Mouse (Mus musculus) urinary bladder, adult 2 months (tissue): ENCODE results near the gene Slc5a12. TPM values are rescaled to one million over a fixed set of nuclear protein-coding genes. Genes with fewer than 3 reads are reported as not detected.

Experiments
- DNase-seq: peaks from one replicate; pipeline ENCODE4 v3.0.0; 2022; ENCODE audit warnings: low spot score
- polyA plus RNA-seq: library from polyadenylated mRNA; depleted of rRNA; stranded (reverse); fragments of >200 nt; gene quantifications from 2 replicates; pipeline ENCODE4 v1.2.3, GENCODE M21; 2012; rRNA removed

Gene Slc5a12
- not detected in 2 replicates for polyA plus RNA-seq

- no peak for DNase-seq
These were observed at the start of gene Slc5a12 for GRCm38 (mm10) chr2:110596932-110597331. Gene Slc5a12, plus strand, starts transcription at chr2:110597298.

DNA sequence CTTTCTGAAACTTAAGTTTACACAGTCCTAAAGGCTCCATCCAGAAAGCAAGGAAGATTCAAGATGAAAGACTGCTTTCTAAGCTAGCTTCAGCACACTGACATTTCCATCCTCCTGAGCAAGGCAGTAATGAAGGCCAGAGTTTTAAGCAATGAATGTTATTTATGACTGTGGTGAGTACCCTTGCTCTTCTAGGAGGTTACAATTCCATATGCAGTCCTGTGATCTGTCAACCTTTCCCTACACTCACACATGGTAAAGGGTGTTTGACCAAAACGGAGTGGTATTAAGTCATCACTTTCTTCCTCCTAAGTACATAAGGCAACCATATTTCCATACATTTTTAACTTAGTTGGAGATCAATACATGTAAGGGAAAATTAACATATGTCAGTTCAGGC is 41.0 kb upstream of the Slc5a12 start:
- no peak for DNase-seq

GRCm38 (mm10) chr2:110562621-110563020 is 34.5 kb upstream of the Slc5a12 start:
- DNase-seq = no peak

DNA sequence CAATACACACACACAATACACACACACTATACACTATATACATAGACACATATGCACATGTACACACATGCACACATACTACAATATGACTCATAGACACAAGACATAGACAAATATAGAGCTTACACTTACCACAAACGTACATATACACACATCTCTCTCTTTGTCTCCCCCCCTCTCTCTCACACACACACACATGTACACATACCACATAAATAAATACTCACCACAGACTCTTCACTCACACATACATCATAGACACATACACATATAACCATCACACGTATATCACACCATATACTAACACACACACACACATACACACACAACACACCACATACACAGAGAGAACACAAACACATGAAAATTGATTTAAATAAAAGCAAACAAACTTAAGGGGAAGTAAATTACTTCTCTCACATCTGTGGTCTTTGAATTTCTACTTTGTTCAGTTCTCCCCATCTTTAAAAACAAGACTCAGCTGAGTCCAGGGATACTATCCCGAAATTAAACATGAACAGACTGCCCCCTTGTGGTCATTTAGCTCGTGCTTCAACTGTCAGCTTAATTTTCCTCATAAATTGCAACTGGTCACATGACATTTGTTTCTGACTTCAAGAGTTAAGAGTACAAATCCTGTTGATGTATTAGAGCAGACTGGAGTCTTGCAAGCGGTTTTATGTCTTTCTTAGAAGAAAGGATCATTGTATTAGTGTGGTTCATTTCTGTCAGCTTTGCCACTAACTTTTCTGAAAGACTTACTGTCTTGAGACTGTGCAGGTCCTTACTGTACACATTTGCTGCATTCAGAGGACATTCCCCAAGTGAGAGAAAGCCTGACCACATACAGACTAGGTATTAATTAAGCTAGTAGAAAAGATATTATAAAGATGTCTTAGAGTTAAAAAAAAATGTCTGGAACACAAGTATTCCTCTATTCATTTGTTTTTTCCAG is 32.1 kb upstream of the Slc5a12 start:
- DNase-seq = no peak

GRCm38 (mm10) chr2:110586692-110587091 is 10.4 kb upstream of the Slc5a12 start:
- DNase-seq = no peak

DNA sequence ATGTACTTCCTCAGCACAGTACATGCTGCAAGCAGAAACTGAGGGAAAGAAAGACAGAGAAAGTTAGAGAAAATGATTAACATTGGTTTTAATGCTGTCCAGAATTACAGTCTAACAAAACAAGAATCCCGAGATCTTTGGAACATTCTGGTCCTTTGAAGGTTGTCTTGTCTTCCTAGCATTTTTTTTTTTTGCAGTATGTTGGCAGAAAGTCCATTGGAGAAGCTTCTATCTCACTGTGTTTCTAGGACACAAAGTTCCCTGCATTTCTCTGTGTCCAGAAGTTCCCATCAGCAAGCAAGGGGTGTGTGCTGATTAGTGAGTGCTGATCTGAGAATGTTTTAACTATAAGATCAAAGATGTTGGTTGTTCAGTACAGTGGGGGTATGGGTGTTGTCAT is 7.1 kb upstream of the Slc5a12 start:
- DNase-seq = no peak

- DNase-seq = no peak
These were observed 4.8 kb upstream of the Slc5a12 start for GRCm38 (mm10) chr2:110592276-110592675.

DNA sequence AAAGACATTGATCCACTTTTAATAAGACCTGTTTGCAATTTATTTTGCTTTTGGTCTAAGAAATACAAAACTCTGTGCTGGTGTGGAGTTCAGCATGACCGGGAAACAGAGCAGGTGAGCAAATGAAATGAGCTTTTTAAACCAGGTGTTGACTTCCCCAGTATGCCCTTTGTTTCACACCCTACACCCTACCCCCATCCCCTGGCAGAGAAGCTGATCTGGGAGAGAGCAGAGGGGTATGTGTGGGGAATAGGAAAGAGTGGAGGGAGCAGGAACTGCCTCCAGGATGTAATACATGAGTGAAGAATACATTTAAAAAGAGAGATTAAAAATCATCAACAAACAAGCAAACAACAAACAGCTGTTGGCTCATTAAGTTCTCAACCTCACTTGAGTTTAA is 47.3 kb downstream of the Slc5a12 start:
- no peak for DNase-seq

GRCm38 (mm10) chr2:110644846-110645245 is 47.7 kb downstream of the Slc5a12 start:
- no peak for DNase-seq

GRCm38 (mm10) chr2:110663329-110663728 is 66.2 kb downstream of the Slc5a12 start:
- no peak for DNase-seq

DNA sequence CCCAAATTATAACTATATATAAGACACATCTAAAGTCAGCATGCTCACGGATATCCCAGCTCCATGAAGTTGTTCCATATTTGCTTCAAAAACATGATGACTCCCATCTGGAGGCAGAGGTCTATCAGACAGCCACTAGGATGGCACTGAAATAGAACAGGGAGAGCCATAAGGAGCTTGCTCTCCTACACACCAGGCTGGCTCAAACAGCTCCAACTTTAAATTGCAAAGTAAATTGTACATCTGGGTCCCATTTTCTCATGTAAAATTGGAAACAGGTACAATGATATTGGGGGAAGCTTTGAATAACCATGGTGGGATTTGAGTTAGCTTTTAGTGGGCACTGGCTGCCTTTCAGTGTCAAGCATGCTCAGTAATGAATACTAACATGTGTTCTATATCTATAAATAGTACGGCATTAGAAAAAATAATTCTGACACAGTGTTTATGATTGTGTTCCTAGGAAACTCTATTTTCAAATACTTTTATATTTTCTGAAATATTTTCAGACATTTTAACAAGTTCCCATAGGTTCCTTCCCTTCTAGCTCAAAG is 74.0 kb downstream of the Slc5a12 start:
- DNase-seq = no peak

Other genes with a start within 250 kb of the Slc5a12 start
- 21.8 and 22.5 TPM in 2 replicates for gene Fibin, start 234.1 kb upstream of the Slc5a12 start, polyA plus RNA-seq
- 0.06 and 0.10 TPM in 2 replicates for gene Muc15, start 124.0 kb downstream of the Slc5a12 start, polyA plus RNA-seq